Mouse (Mus musculus): ENCODE measurements around the gene Pdzrn3. TPM values are rescaled to one million over a fixed set of nuclear protein-coding genes. Genes with fewer than 3 reads are reported as not detected.

Pdzrn3 gene
- polyA plus RNA-seq, 1 experiment, result 18.4 TPM

- DNase-seq (ENCODE audit: extremely low spot score in 1 of 2, low spot score in 1 of 2), result no peak
Measured at GRCm38 (mm10) chr6:101268266-101268665, 109.4 kb downstream of the Pdzrn3 start.

GRCm38 (mm10) chr6:101266787-101267186 is 110.9 kb downstream of the Pdzrn3 start:
- peak; percentile 70 to 92 for DNase-seq (ENCODE audit: extremely low spot score in 1 of 2, low spot score in 1 of 2)

GRCm38 (mm10) chr6:101263544-101263943 is 114.2 kb downstream of the Pdzrn3 start:
- DNase-seq (ENCODE audit: extremely low spot score in 1 of 2, low spot score in 1 of 2), result no peak

GRCm38 (mm10) chr6:101261513-101261912 is 116.2 kb downstream of the Pdzrn3 start:
- peak in 1 of 2 experiments; percentile 81 for DNase-seq (ENCODE audit: extremely low spot score in 1 of 2, low spot score in 1 of 2)

GRCm38 (mm10) chr6:101259411-101259810 is 118.3 kb downstream of the Pdzrn3 start:
- no peak for DNase-seq (ENCODE audit: extremely low spot score in 1 of 2, low spot score in 1 of 2)

GRCm38 (mm10) chr6:101257418-101257817 is 120.3 kb downstream of the Pdzrn3 start:
- no peak for DNase-seq (ENCODE audit: extremely low spot score in 1 of 2, low spot score in 1 of 2)

GRCm38 (mm10) chr6:101254652-101255051 is 123.0 kb downstream of the Pdzrn3 start:
- no peak for DNase-seq (ENCODE audit: extremely low spot score in 1 of 2, low spot score in 1 of 2)

GRCm38 (mm10) chr6:101251916-101252603 is 125.6 kb downstream of the Pdzrn3 start:
- peak; percentile 57 to 79 for DNase-seq (ENCODE audit: extremely low spot score in 1 of 2, low spot score in 1 of 2)

- DNase-seq (ENCODE audit: extremely low spot score in 1 of 2, low spot score in 1 of 2), result no peak
Measured at GRCm38 (mm10) chr6:101251160-101251559, 126.5 kb downstream of the Pdzrn3 start.

- no peak for DNase-seq (ENCODE audit: extremely low spot score in 1 of 2, low spot score in 1 of 2)
Measured at GRCm38 (mm10) chr6:101246137-101246536, 131.6 kb downstream of the Pdzrn3 start.

- no peak for DNase-seq (ENCODE audit: extremely low spot score in 1 of 2, low spot score in 1 of 2)
Measured at GRCm38 (mm10) chr6:101244355-101244754, 133.3 kb downstream of the Pdzrn3 start.

- DNase-seq (ENCODE audit: extremely low spot score in 1 of 2, low spot score in 1 of 2), result no peak
Measured at GRCm38 (mm10) chr6:101243189-101243815, 134.4 kb downstream of the Pdzrn3 start.

GRCm38 (mm10) chr6:101236641-101237246 is 141.0 kb downstream of the Pdzrn3 start:
- no peak for DNase-seq (ENCODE audit: extremely low spot score in 1 of 2, low spot score in 1 of 2)

GRCm38 (mm10) chr6:101236230-101236629 is 141.5 kb downstream of the Pdzrn3 start:
- DNase-seq (ENCODE audit: extremely low spot score in 1 of 2, low spot score in 1 of 2), result no peak

GRCm38 (mm10) chr6:101234349-101234748 is 143.3 kb downstream of the Pdzrn3 start:
- DNase-seq (ENCODE audit: extremely low spot score in 1 of 2, low spot score in 1 of 2), result no peak

GRCm38 (mm10) chr6:101233680-101234079 is 144.0 kb downstream of the Pdzrn3 start:
- DNase-seq (ENCODE audit: extremely low spot score in 1 of 2, low spot score in 1 of 2), result no peak

- no peak for DNase-seq (ENCODE audit: extremely low spot score in 1 of 2, low spot score in 1 of 2)
Measured at GRCm38 (mm10) chr6:101227294-101227855, 150.3 kb downstream of the Pdzrn3 start.

GRCm38 (mm10) chr6:101220307-101220706 is 157.4 kb downstream of the Pdzrn3 start:
- no peak for DNase-seq (ENCODE audit: extremely low spot score in 1 of 2, low spot score in 1 of 2)

GRCm38 (mm10) chr6:101219004-101219403 is 158.7 kb downstream of the Pdzrn3 start:
- DNase-seq (ENCODE audit: extremely low spot score in 1 of 2, low spot score in 1 of 2), result no peak

GRCm38 (mm10) chr6:101218197-101218596 is 159.5 kb downstream of the Pdzrn3 start:
- no peak for DNase-seq (ENCODE audit: extremely low spot score in 1 of 2, low spot score in 1 of 2)

GRCm38 (mm10) chr6:101217756-101218155 is 159.9 kb downstream of the Pdzrn3 start:
- no peak for DNase-seq (ENCODE audit: extremely low spot score in 1 of 2, low spot score in 1 of 2)

All from frontal cortex, adult 2 months (tissue).